Mouse (Mus musculus) neural tube, embryonic 13.5 days (tissue): ENCODE data around the gene Tbxa2r. TPM values are rescaled to one million over a fixed set of nuclear protein-coding genes. Genes with fewer than 3 reads are reported as not detected.
A peak's percentile ranks its signal among the peaks of the same experiment; 100 is the strongest.

Experiments
- ATAC-seq: fragments of 200-750 bp; cut with Nextera tagmentation; 2 replicates; pipeline ENCODE4 v1.8.0; 2017; ENCODE audit warnings: low read depth, mild to moderate bottlenecking, moderate TSS enrichment, moderate library complexity
- H3K27ac ChIP-seq: fragments of 300-500 bp; sonication (generic); replicated peaks from 2 replicates; pipeline ENCODE4 v1.5.1; 2015; ENCODE audit warnings: moderate library complexity, mild to moderate bottlenecking, inconsistent platforms
- H3K27me3 ChIP-seq: fragments of 300-500 bp; sonication (generic); 2 replicates; pipeline ENCODE4 v1.6.1; 2015; ENCODE audit warnings: mild to moderate bottlenecking, inconsistent platforms
- H3K36me3 ChIP-seq: fragments of 300-500 bp; sonication (generic); 2 replicates; pipeline ENCODE4 v1.6.1; 2015; ENCODE audit warnings: mild to moderate bottlenecking, inconsistent platforms
- H3K4me1 ChIP-seq: fragments of 300-500 bp; sonication (generic); replicated peaks from 2 replicates; pipeline ENCODE4 v1.6.1; 2015; ENCODE audit warnings: inconsistent platforms
- H3K4me2 ChIP-seq: fragments of 300-500 bp; sonication (generic); 2 replicates; pipeline ENCODE4 v1.6.1; 2015; ENCODE audit warnings: inconsistent platforms, mild to moderate bottlenecking, moderate library complexity
- H3K4me3 ChIP-seq: fragments of 300-500 bp; sonication (generic); 2 replicates; pipeline ENCODE4 v1.5.1; 2015; ENCODE audit warnings: mild to moderate bottlenecking, inconsistent platforms
- H3K9ac ChIP-seq: fragments of 300-500 bp; sonication (generic); 2 replicates; pipeline ENCODE4 v1.6.1; 2015; ENCODE audit warnings: moderate library complexity, mild to moderate bottlenecking, inconsistent platforms
- H3K9me3 ChIP-seq: fragments of 300-500 bp; sonication (generic); 2 replicates; pipeline ENCODE4 v1.6.1; 2016; ENCODE audit warnings: inconsistent platforms
- WGBS: fragments of 180-500 bp; shearing (Covaris S2); methylation state at CpG from one replicate; pipeline ENCODE4 v1.1.7; 2015; 5-methylcytosine and 5-hydroxymethylcytosine counted together
- polyA plus RNA-seq: library from polyadenylated mRNA; unstranded; fragments of >200 nt; fragmentation: Nextera tagmentation; extraction: Ambion mirVana; gene quantifications from 2 replicates; pipeline ENCODE4 v1.2.1, GENCODE M21; 2015

The Tbxa2r gene
- polyA plus RNA-seq, 1 experiment from 2014 or later = 4.5 TPM

- Histone ChIP-seq H3K4me1 (peaks cover 43% of the 10 kb centered on the region), H3K36me3 (peaks cover 11% of the 10 kb centered on the region), H3K27me3 (no peaks in the 10 kb centered on the region), H3K27ac (no peak overlapping the region), H3K9me3 (no peaks in the 10 kb centered on the region), H3K4me2 (no peak overlapping the region), H3K4me3 (no peak overlapping the region), H3K9ac (no peak overlapping the region)
- no peak for ATAC-seq
- 84% methylated on average over 9 of the region's 9 CpGs for WGBS
These were observed 27.2 kb upstream of the Tbxa2r start for GRCm38 (mm10) chr10:81301321-81301720.

- Histone ChIP-seq H3K4me2 (no peak overlapping the region), H3K27me3 (no peaks in the 10 kb centered on the region), H3K4me3 (no peak overlapping the region), H3K9me3 (no peaks in the 10 kb centered on the region), H3K9ac (peak overlapping the region; percentile 0; the same call in 1 of the 2 replicates), H3K27ac (peak overlapping the region; percentile 24), H3K36me3 (peaks cover 18% of the 10 kb centered on the region), H3K4me1 (peaks cover 43% of the 10 kb centered on the region)
- 60% methylated on average over 4 of the region's 4 CpGs for WGBS
- no peak for ATAC-seq
These were observed 26.2 kb upstream of the Tbxa2r start for GRCm38 (mm10) chr10:81302288-81302687.

DNA sequence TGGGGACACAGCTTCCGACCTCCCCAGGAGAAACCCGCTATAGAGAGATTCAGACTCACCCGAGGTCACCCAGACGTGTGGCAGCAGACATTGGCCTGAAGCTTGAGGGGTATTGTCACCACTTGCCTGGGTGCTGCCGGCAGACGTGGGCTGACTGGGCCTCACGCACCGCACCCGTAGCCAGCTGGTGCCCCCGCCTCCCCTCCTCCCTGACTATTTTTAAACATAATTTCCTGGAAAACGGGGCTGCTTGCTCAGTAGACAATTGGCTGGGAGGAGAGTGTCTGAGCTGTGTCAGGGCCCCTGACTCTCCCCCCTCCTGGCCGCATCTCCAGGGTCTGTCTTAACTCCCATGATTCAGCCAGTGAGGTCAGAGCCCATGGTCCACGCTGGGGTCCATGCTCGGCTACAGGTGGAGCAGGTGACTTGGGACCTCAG is 25.7 kb upstream of the Tbxa2r start:
- WGBS = 64% methylated on average over 14 of the region's 14 CpGs
- peaks cover 43% of the 10 kb centered on the region for H3K4me1 ChIP-seq
- H3K9ac ChIP-seq = peak overlapping the region; percentile 8; the same call in 1 of the 2 replicates
- H3K9me3 ChIP-seq = no peaks in the 10 kb centered on the region
- no peaks in the 10 kb centered on the region for H3K27me3 ChIP-seq
- H3K36me3 ChIP-seq = peaks cover 24% of the 10 kb centered on the region
- no peak for ATAC-seq
- no peak overlapping the region for H3K4me2 ChIP-seq
- H3K4me3 ChIP-seq = no peak overlapping the region
- no peak overlapping the region; the same call in 1 of the 2 replicates for H3K27ac ChIP-seq

DNA sequence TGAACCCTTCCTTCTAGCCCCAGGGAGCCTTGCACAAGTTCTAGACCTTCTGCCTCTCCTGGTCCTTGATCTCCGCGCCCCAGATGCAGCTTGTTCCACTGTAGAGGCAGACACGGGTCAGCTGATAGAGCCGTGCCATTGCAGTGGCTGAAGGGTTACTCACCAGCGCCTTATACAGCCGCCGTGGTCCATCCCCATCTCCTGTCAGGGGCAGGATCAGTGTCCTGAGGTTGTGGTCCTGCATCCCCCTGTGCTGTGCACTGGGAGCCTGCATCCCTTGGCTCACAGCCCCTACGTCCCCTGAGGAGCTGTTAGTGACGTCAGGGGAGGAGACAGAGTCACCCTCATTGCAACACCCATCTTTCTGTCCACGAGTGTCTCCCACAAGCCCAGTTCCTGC is 25.3 kb upstream of the Tbxa2r start:
- Histone ChIP-seq H3K9me3 (no peaks in the 10 kb centered on the region), H3K36me3 (peaks cover 28% of the 10 kb centered on the region), H3K9ac (0 out of 2 replicates have a peak overlapping the region, but pooled peaks have one; percentile 8), H3K4me3 (no peak overlapping the region), H3K4me2 (no peak overlapping the region), H3K27ac (no peak overlapping the region; the same call in 1 of the 2 replicates), H3K4me1 (peaks cover 43% of the 10 kb centered on the region), H3K27me3 (no peaks in the 10 kb centered on the region)
- 73% methylated on average over 10 of the region's 10 CpGs for WGBS
- no peak for ATAC-seq

GRCm38 (mm10) chr10:81303761-81304160 is 24.8 kb upstream of the Tbxa2r start:
- peaks cover 33% of the 10 kb centered on the region for H3K36me3 ChIP-seq
- no peaks in the 10 kb centered on the region for H3K9me3 ChIP-seq
- 77% methylated on average over 7 of the region's 7 CpGs for WGBS
- no peak overlapping the region for H3K4me3 ChIP-seq
- H3K9ac ChIP-seq = no peak overlapping the region
- no peak for ATAC-seq
- peaks cover 43% of the 10 kb centered on the region for H3K4me1 ChIP-seq
- no peak overlapping the region; the same call in 1 of the 2 replicates for H3K27ac ChIP-seq
- no peaks in the 10 kb centered on the region for H3K27me3 ChIP-seq
- no peak overlapping the region for H3K4me2 ChIP-seq

DNA sequence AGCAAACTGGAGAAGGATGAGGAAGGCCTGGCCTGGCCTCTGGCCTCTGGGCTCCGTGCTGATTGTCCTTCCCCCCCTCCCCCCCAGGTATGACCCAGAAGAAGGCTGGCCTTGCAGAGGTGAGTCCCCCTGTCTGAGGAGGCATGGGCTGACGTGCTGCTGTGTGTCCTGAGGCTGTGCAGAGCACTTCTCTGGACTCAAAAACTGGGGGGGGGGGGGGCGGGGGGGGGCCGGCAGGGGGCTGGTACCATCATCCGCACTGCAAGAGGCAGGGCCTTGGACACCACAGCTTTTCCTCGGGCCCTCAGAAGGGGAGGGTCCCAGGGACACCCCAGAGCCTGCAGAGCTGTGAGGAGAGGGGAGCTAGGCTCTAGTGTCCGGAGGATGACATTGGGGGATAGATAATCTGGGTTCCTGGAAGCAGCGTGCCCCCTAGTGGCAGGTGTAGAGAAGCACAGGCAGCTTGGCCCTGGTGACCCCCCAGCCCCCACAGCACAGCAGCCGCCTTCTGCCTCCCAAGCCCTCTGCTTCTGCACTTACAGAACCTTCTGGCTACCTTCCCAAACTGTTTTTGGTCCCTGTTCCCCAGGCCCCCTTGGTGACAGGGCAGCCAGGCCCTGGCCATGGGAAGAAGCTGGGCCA is 23.8 kb upstream of the Tbxa2r start:
- Histone ChIP-seq H3K9me3 (no peaks in the 10 kb centered on the region), H3K4me1 (peaks cover 38% of the 10 kb centered on the region), H3K27me3 (no peaks in the 10 kb centered on the region), H3K4me2 (no peak overlapping the region), H3K36me3 (peaks cover 43% of the 10 kb centered on the region), H3K4me3 (no peak overlapping the region), H3K9ac (no peak overlapping the region), H3K27ac (no peak overlapping the region)
- WGBS = 26% methylated on average over 7 of the region's 9 CpGs
- ATAC-seq = no peak

DNA sequence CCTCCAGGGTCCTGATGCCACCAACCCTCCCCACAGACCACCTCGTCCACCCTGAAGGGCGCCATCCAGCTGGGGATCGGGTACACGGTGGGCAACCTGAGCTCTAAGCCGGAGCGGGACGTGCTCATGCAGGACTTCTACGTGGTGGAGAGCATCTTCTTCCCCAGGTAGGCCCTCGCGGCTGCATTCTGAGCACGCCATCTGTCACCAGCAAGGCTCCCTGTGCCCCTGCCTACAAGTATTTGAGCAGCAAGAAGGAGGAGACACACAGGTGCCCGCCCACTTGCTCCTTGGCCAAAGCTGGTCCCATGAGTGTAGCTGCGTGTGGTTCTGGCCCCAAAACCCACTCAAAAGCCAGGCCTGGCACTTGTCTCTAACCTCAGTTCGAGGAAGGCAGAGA is 22.9 kb upstream of the Tbxa2r start:
- no peak for ATAC-seq
- peaks cover 29% of the 10 kb centered on the region for H3K4me1 ChIP-seq
- H3K27ac ChIP-seq = no peak overlapping the region
- no peaks in the 10 kb centered on the region for H3K9me3 ChIP-seq
- H3K9ac ChIP-seq = no peak overlapping the region
- WGBS = 94% methylated on average over 14 of the region's 14 CpGs
- H3K4me3 ChIP-seq = no peak overlapping the region
- H3K4me2 ChIP-seq = no peak overlapping the region
- H3K27me3 ChIP-seq = no peaks in the 10 kb centered on the region
- H3K36me3 ChIP-seq = peaks cover 52% of the 10 kb centered on the region

GRCm38 (mm10) chr10:81306173-81306668 is 22.3 kb upstream of the Tbxa2r start:
- no peak overlapping the region for H3K9ac ChIP-seq
- no peak overlapping the region for H3K4me3 ChIP-seq
- H3K4me1 ChIP-seq = peaks cover 24% of the 10 kb centered on the region
- H3K27me3 ChIP-seq = no peaks in the 10 kb centered on the region
- H3K27ac ChIP-seq = no peak overlapping the region
- ATAC-seq = no peak
- WGBS = 94% methylated on average over 12 of the region's 12 CpGs
- peaks cover 58% of the 10 kb centered on the region for H3K36me3 ChIP-seq
- H3K4me2 ChIP-seq = no peak overlapping the region
- H3K9me3 ChIP-seq = no peaks in the 10 kb centered on the region

DNA sequence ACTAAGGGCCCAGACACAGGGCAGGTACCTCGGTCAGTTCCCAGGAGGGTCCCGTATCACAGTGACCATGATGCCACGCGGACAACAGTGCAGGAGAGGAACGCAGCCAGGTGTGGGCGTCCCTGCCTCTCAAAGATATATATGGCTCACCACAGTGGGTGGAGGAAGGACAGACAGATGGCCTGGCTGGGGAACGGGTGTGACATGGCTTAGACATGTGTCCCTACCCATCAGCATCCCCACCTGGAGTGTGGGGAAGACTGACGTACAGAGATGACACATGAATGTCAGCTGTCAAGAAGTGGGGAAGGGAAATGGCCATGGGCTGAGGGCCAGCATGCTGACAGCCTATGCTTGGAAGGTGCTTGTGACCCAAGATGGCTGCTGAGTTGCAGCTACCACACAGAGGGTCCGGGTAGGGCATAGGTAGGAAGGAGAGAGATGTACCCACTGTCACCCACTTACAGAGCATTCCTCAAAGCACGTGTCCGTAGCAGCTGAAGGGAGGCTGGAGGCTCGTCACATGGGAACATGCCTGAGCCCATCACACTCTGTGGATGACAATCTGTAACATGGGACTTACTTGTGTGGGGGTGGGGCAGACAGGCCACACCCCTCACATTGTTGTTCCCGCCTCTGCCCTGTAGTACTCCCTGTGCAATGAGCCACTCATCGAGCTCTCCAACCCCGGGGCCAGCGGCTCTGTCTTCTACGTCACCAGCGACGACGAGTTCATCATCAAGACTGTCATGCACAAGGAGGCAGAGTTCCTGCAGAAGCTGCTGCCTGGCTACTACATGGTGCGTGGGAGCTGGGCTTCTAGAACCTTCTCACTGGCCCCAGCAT is 21.5 kb upstream of the Tbxa2r start:
- ATAC-seq = no peak
- Histone ChIP-seq H3K4me2 (no peak overlapping the region), H3K9ac (no peak overlapping the region), H3K27me3 (no peaks in the 10 kb centered on the region), H3K4me1 (peaks cover 18% of the 10 kb centered on the region), H3K27ac (no peak overlapping the region), H3K4me3 (no peak overlapping the region), H3K9me3 (no peaks in the 10 kb centered on the region), H3K36me3 (peaks cover 66% of the 10 kb centered on the region)
- WGBS = 94% methylated on average over 21 of the region's 21 CpGs

DNA sequence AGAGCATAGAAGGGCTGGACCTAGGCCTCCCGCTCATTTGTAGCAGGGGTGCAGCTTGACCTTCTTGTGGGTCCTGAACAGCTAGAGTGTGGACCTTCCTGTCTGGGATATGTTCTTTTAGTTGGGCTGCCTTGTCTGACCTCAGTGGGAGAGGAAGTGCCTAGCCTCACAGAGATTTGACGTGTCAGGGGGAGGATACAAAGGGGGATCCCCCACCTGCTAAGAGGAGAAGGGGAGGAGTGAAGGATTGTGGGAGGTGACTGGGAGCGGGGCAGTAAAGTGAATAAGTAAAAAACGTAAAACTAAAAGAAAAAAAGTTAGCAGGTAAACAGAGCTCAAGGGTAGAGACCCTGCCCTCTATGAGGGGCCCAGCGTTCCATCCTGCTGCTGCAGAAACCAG is 19.0 kb upstream of the Tbxa2r start:
- H3K27ac ChIP-seq = no peak overlapping the region
- 88% methylated on average over 5 of the region's 5 CpGs for WGBS
- no peaks in the 10 kb centered on the region for H3K27me3 ChIP-seq
- peaks cover 91% of the 10 kb centered on the region for H3K36me3 ChIP-seq
- ATAC-seq = no peak
- H3K9me3 ChIP-seq = no peaks in the 10 kb centered on the region
- no peak overlapping the region for H3K9ac ChIP-seq
- no peaks in the 10 kb centered on the region for H3K4me1 ChIP-seq
- no peak overlapping the region for H3K4me3 ChIP-seq
- H3K4me2 ChIP-seq = no peak overlapping the region

GRCm38 (mm10) chr10:81313581-81313980 is 14.9 kb upstream of the Tbxa2r start:
- 93% methylated on average over 13 of the region's 13 CpGs for WGBS
- Histone ChIP-seq H3K36me3 (peaks cover 98% of the 10 kb centered on the region), H3K4me2 (no peak overlapping the region), H3K4me3 (no peak overlapping the region), H3K27ac (no peak overlapping the region), H3K9ac (no peak overlapping the region), H3K4me1 (peaks cover 9% of the 10 kb centered on the region; the same call in 1 of the 2 replicates), H3K27me3 (no peaks in the 10 kb centered on the region), H3K9me3 (no peaks in the 10 kb centered on the region)
- no peak for ATAC-seq

GRCm38 (mm10) chr10:81314201-81314600 is 14.3 kb upstream of the Tbxa2r start:
- Histone ChIP-seq H3K4me1 (peaks cover 15% of the 10 kb centered on the region), H3K4me2 (no peak overlapping the region), H3K36me3 (peaks cover 95% of the 10 kb centered on the region), H3K4me3 (no peak overlapping the region), H3K27ac (no peak overlapping the region), H3K9me3 (no peaks in the 10 kb centered on the region), H3K9ac (no peak overlapping the region), H3K27me3 (no peaks in the 10 kb centered on the region)
- no peak for ATAC-seq
- 86% methylated on average over 7 of the region's 7 CpGs for WGBS
